Mouse (Mus musculus) cerebellum, adult (tissue): ENCODE data around the gene Ino80b.

ENCODE experiments used
- ATAC-seq: cut with Nextera tagmentation; 2 replicates; pipeline ENCODE4 v1.9.2; 2017; ENCODE audit warnings: mild to moderate bottlenecking, moderate library complexity, mixed read lengths; ENCODE audit not compliant: insufficient number of reproducible peaks, low FRiP score, low TSS enrichment

Ino80b gene

GRCm38 (mm10) chr6:83092416-83093127 lies 32.7 kb downstream of the Ino80b start:
- ATAC-seq, result no peak

GRCm38 (mm10) chr6:83087926-83088260 lies 37.3 kb downstream of the Ino80b start:
- no peak for ATAC-seq

GRCm38 (mm10) chr6:83087205-83087925 lies 37.9 kb downstream of the Ino80b start:
- ATAC-seq, result no peak

DNA sequence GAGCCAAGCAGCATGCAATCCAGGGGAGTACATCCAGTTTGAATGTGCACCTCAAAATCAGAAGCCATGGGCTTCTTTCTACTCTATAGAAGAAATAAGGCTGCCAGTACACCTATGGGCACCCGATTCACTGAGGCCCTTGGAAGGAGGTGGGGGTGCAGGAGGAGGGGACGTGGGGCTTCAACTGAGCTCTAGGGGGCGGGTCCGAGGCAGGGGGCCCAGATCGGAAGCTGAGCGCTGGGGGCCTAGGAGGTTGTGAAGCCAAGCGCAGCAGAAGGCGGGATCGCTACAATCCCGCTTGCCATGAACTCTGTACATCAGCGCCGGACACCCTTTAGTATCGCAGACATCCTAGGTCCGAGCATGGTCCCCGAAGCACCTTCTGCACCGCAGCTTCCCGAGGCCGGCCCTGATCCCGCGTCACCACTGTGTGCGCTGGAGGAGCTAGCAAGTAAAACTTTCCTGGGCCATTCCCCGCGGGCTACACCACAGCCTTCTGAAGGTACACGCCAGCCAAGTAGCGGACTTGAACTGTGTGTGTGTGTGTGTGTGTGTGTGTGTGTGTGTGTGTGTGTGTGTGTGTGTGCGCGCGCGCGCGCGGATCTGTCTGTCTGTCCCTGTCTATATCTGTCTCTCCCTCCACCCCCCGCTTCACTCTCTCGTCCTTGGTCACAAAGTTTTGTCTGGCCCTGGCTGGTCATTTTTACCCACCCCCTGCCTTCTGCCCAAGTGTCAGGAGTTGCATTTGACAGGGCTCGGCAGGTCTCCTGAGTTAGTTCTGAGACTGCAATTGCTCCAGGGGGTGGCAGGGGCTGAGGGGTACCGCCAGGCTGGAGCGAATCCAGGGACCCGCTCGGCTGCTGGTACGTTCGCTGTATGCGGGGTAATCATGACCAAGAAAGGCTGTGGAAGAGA lies 38.9 kb downstream of the Ino80b start, which contains the start of gene Lbx2:
Gene Lbx2, plus strand, starts transcription at position 247 of the 915 bp plus-strand sequence.
- no peak for ATAC-seq

DNA sequence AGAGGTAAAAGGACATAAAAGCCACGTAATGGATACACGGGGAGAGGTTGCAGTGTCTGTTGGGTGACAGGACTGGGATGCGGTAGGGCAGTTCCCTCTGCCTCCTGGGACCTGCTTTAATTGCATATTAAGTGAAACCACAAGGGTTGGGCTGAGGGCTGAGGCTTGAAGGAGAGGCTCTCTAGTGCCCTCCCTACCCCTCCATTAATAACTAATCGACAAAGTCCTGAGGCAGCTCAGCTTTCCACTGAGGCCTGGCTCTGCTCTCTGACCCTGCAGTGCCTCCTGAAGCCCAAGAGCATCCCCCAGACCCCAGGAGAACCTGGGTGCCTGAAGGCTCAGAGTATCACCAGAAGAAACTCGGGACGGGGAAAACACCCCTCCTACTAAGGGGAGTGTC lies 40.8 kb downstream of the Ino80b start:
- ATAC-seq, result no peak

GRCm38 (mm10) chr6:83083497-83083896 lies 41.7 kb downstream of the Ino80b start:
- no peak for ATAC-seq

- ATAC-seq, result no peak
Observed at GRCm38 (mm10) chr6:83080210-83080609, 45.0 kb downstream of the Ino80b start.

- ATAC-seq, result peak; percentile 72
Observed at GRCm38 (mm10) chr6:83078324-83078858, 46.8 kb downstream of the Ino80b start.

- ATAC-seq, result peak; percentile 87
Observed at GRCm38 (mm10) chr6:83077630-83078323, 47.5 kb downstream of the Ino80b start, which contains the start of gene Pcgf1. Pcgf1 (plus strand) TSS chr6:83077869.

DNA sequence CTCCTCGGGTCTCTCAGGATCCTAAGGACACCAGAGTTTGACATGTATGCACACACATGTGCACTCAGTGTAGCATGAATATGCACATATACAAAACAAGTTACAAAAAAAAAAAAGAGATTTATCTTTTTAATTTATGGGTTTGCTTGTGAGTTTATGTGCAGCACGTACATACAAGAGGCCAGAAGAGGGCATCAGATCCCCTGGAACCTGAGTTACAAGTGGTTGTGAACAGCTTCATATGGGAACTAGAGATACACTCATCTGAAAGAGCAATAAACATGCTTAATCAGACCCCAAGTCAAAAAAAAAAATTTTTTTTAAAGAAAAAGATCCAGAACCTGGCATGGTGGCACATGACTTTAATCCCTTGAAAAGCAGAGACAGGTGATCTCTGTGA lies 50.3 kb downstream of the Ino80b start:
- no peak for ATAC-seq
